Mouse (Mus musculus): ENCODE measurements around the gene Arhgap17. TPM values are rescaled to one million over a fixed set of nuclear protein-coding genes. Genes with fewer than 3 reads are reported as not detected.

Gene Arhgap17
- total RNA-seq (2021), result 10 to 100 TPM; 20.0 to 22.6 TPM
- long read RNA-seq, experiment 1, partial matches to known transcripts, result 3 of 7 reads
- long read RNA-seq, experiment 1, other reads (novel, unspliced or antisense), result 2 of 7 reads
- long read RNA-seq, experiment 2, partial matches to known transcripts, result 7 of 14 reads
- long read RNA-seq, experiment 2, other reads (novel, unspliced or antisense), result 6 of 14 reads

- peak; percentile 90 to 95 for DNase-seq (ENCODE audit: low spot score in 2 of 2)
These were observed at the start of gene Arhgap17, which contains the start of gene Lcmt1 for GRCm38 (mm10) chr7:123369759-123370481. Gene Arhgap17 (minus strand): TSS chr7:123369915. Gene Lcmt1 (plus strand): TSS chr7:123369784.

DNA sequence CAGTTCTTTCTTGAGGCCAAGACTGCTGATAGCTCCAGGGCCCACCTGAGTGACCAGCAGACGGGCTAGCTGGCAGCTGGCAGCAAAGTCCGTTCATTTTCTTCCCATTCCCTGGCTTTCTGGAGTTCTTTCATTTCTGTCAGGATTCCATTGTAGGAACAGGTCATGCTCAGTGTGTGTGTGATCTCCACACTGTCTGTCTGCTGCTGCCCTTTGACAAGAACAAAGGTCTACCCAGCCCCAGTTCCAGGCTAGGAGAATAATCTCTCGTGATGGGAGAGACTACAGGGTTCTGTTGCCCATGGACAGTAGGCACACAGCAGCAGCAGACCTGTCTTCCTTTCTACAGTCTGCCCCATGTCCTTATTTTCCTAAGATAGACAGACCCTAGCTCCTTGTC lies 47.9 kb upstream of the Arhgap17 start:
- DNase-seq (ENCODE audit: low spot score in 2 of 2), result no peak

DNA sequence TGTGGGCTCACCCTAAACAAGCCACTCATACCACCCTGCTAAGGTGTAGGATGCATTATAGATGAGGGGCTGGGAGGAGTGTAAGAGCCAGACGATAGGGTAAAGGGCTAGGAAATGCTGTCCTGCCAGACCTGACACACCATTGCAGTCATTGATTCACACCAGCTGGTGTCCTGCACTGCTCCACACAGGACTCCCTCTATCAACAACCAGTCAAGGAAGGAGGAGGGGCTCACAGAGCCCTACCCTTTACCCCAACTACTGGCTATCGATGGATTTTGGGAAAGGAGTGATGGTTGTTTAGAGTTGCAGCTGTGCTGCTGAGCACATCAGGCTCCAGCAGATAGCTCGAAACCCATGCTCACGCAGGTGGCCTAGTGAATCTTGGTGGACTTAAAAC lies 47.1 kb upstream of the Arhgap17 start:
- no peak for DNase-seq (ENCODE audit: low spot score in 2 of 2)

DNA sequence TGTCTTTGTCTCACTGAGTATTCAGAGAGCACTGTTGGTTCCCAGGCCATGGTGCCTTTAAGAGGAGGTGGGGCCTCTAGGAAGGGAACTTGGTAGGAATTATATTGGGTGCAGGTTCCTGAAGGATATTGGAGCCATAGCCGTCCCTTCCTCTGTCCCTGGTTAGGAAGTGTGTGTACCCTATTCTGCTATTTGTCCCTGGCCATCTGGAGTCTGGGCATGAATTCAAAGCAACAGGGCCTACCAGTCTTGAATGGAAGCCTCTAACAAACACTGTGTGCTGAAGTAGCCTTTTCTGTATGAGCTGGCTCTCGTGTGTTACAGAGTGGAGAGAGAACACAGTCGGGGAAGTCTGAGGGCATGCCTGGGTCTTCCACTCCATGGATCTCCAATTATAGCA lies 42.4 kb upstream of the Arhgap17 start:
- DNase-seq (ENCODE audit: low spot score in 2 of 2), result peak; percentile 23 to 70

DNA sequence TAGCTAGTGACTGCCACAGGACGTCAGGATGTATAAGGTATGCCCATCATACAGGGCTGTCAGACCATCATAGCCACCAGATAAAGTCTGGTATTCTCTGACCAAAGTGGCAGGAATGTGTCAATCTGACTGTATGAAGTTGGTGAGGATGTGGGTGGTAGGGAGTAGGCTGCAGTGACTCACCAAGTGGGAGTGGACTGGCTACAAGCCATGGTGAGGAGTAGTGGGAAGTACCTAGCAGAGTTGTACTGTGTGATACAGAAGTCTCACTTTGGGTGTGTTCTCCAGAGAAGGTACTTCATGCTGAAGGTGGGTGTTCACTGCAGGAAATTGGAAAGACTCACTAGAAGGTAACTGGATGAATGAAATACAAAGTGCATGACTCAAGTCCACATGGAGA lies 41.4 kb upstream of the Arhgap17 start:
- peak in 1 of 2 experiments; percentile 34 for DNase-seq (ENCODE audit: low spot score in 2 of 2)

DNA sequence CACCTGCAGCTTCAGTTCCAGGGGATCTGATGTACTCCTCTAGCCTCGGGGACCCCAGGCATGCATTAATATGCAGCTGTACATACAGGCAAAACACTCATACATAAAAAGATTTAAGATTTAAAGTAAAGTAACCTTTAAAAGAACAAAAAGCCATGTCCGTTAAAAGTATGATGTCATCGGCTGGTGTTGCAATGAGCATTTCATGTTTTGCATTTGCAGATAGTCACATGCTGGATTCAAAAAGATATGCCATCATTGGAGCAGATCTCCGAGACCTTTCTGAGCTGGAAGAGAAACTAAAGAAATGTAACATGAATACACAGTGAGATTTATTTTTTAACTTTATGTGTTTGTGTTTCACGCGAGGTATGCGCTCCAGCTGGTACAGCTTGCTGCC lies 40.8 kb upstream of the Arhgap17 start:
- DNase-seq (ENCODE audit: low spot score in 2 of 2), result no peak

GRCm38 (mm10) chr7:123406988-123407387 lies 37.3 kb upstream of the Arhgap17 start:
- no peak for DNase-seq (ENCODE audit: low spot score in 2 of 2)

GRCm38 (mm10) chr7:123405619-123406018 lies 35.9 kb upstream of the Arhgap17 start:
- DNase-seq (ENCODE audit: low spot score in 2 of 2), result no peak

DNA sequence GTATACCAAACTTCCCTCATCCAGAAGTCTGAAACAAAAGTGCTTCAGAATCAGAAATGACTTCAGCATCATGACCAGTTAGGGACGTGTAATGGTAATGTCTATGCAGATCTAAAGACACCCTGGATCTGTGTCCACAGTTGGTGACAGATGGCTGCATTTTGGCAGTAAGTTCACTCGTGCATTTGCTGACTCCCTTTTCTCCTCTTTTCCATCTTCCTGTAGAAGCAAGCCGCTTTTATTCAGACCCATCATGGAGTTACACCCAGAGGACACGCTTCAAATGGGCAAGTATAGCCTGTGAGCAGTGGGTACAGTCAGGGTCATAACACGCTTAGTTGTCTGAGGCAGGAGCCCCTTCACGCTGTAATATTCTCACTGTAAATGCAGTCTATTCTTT lies 34.5 kb upstream of the Arhgap17 start:
- DNase-seq (ENCODE audit: low spot score in 2 of 2), result peak; percentile 10 to 49

- DNase-seq (ENCODE audit: low spot score in 2 of 2), result no peak
These were observed 31.4 kb upstream of the Arhgap17 start for GRCm38 (mm10) chr7:123401121-123401520.

GRCm38 (mm10) chr7:123399286-123399685 lies 29.6 kb upstream of the Arhgap17 start:
- no peak for DNase-seq (ENCODE audit: low spot score in 2 of 2)

GRCm38 (mm10) chr7:123398828-123399227 lies 29.1 kb upstream of the Arhgap17 start:
- peak; percentile 24 to 75 for DNase-seq (ENCODE audit: low spot score in 2 of 2)

GRCm38 (mm10) chr7:123397931-123398330 lies 28.2 kb upstream of the Arhgap17 start:
- no peak for DNase-seq (ENCODE audit: low spot score in 2 of 2)

GRCm38 (mm10) chr7:123397369-123397768 lies 27.7 kb upstream of the Arhgap17 start:
- no peak for DNase-seq (ENCODE audit: low spot score in 2 of 2)

GRCm38 (mm10) chr7:123396900-123397299 lies 27.2 kb upstream of the Arhgap17 start:
- no peak for DNase-seq (ENCODE audit: low spot score in 2 of 2)

- no peak for DNase-seq (ENCODE audit: low spot score in 2 of 2)
These were observed 24.6 kb upstream of the Arhgap17 start for GRCm38 (mm10) chr7:123394271-123394670.

DNA sequence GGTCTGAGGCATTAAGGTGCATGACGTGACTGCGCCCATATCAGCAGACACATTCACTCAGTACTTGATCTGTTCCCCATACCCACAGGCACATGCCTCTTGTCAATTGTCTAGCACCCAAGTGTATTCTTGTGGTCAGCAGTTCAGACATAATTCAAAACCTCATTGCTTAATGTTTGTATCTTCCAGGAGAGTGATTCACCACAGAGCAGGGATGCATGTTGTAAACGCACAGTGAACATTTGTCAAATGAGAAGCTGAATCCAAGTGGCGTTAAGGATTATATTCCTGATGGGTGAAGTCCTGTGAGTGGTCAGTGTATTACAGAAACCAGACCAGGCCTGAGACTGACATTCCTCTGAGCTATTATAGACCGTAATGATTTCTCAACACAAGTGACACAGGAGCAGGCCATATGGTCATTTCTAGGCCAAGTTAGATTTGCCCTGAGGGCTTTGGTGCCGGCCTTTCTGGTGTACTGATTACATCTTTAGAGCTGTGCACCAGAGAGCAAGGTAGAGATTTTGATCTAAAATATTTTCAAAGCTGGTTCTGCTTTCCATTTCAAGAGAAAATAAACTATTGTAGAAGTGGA lies 20.1 kb upstream of the Arhgap17 start:
- DNase-seq (ENCODE audit: low spot score in 2 of 2), result no peak

GRCm38 (mm10) chr7:123385693-123386407 lies 16.1 kb upstream of the Arhgap17 start:
- DNase-seq (ENCODE audit: low spot score in 2 of 2), result no peak

DNA sequence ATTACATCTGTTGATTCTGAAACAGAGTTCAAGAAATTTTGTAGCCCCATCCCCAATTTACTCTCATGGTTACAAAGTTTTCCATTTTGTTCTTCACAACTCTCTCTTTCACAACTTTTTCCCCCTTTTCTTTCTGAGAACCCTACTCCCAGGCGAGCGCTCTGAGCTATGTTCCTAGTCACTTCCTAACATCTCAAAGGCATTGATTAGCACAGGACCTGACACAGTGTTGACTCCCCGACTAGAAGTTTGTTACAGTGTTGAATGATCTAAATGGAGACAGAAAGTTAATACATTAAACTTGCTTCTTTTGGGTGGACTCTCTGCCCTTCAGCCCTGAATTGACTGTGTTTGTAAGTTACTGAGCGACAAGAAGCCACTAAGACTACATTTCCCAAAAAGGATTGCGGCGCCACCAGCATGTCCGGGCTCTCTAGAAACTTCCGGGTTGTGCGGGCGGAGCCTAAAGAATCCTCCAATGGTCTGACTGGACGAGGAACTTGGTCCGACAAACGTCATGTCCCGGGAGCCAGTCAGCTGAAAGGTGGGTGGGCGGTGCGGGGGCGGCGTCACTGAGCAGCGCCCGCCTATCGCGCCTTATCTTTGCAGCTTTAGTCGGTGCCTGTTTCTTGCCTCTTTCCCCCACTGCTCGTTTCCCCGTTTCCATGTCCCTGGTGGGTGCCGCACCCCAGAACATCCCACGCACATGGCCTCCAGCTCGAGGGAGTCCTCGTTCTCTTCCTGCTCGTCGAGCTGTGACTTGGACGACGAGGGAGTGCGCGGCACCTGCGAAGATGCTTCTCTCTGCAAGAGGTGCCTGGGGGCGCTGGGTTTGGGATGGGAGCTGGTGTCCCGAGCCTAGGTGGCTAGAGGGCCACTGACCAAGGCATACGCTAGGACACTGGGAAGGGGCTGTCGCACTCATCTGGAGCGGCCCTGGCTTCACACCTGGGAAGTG lies 8.0 kb upstream of the Arhgap17 start:
- peak; percentile 88 to 98 for DNase-seq (ENCODE audit: low spot score in 2 of 2)

DNA sequence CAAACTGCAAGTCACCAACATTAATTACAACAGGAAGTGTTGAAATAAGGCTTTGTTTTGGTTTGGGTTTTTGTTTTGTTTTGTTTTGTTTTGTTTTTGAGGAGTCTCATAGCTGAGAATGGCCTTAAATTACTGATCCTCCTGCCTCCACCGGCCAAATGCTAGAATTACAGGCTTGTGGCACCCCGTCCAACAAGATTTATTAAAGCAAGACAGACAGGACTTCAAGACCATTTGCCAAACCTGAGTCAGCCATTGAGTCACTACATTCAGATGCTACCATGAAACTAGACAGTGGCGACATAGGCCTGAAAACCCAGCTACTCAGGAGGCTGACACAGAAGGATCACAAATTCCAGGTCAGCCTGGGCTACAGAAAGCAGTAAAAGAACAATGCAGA lies 1.8 kb upstream of the Arhgap17 start:
- no peak for DNase-seq (ENCODE audit: low spot score in 2 of 2)

DNA sequence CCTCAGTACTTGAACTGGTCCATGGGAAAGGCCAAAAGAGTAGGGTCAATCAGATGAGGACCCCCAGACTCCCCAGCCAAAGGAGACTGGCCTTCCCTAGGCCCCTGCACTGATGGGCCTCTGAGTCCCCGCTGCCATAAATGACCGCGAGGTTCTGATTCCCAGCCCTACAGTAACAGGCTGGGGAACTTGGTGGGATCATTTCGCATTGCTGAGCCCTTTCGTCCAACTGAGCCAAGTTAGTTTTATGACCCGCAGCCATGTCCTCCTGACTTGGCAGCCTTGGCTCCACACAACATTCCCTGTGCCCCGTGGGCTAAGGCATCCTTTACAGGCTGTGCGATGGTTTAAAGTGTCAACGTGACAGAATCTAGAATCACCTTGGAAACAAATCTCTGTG lies 985 bp upstream of the Arhgap17 start:
- DNase-seq (ENCODE audit: low spot score in 2 of 2), result no peak

Data from layer of hippocampus, postnatal 14 days (tissue).